In the genomic region with DNA sequence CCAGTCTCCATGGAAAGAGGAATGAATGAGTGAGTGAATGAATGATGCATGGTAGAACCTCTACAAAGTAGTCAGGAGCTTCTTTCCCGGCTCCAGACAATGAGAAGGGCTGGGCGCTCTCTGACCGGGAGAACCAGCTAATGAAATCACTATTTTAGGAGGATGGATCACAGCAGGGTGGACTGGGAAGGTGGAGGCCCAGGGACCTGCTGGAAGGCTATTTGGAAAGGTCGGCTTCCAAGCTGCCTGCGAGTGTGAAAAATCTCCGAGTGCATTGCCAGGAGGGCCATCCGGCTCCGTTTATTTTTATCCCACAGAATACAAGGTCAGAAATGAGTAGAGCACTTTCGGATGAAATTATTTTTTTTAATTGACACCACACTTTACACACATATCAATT, we compare ENCODE assay signal across 23 mouse cellular contexts.
DNase-seq lines count a peak whose midpoint lies in the region; ATAC-seq and TF ChIP-seq lines count a peak whose summit lies in the region.
"Had no signal": no experiment of that assay in that cellular context is flagged by ENCODE, and none has a peak within 500 bp of the region (broad histone marks: within the 10 kb centered on the region; RNA-seq: fewer than 3 reads in every experiment).

No protein-coding gene starts in this region.

- WGBS in heart, embryonic 11.5 days (ENCODE audit: insufficient replicate concordance) = 62% methylated on average over 9 of the region's 9 CpGs

- TF ChIP-seq CTCF in left cerebral cortex, adult 2 months (IDR thresholded peaks at IDR 0.05) = no peak

- no peak overlapping the region for H3K4me3 ChIP-seq in heart, embryonic 11.5 days (ENCODE audit: low read depth, low read length)
- no peak overlapping the region for H3K4me3 ChIP-seq in left cerebral cortex, adult 2 months
- H3K4me3 ChIP-seq: embryonic facial prominence, embryonic 10.5 days; forebrain, embryonic 15.5 days; heart, embryonic 15.5 days; hindbrain, embryonic 12.5 days; kidney, embryonic 15.5 days; liver, embryonic 13.5 days; midbrain, embryonic 12.5 days; neural tube, embryonic 15.5 days; stomach, embryonic 15.5 days had no signal

- H3K36me3 ChIP-seq in heart, embryonic 11.5 days (ENCODE audit: control insufficient read depth, insufficient read depth, low read length) = no peaks in the 10 kb centered on the region
- H3K36me3 ChIP-seq: embryonic facial prominence, embryonic 10.5 days; forebrain, embryonic 15.5 days; heart, embryonic 15.5 days; hindbrain, embryonic 12.5 days; kidney, embryonic 15.5 days; liver, embryonic 13.5 days; midbrain, embryonic 12.5 days; neural tube, embryonic 15.5 days; stomach, embryonic 15.5 days had no signal

- H3K27me3 ChIP-seq in heart, embryonic 11.5 days (ENCODE audit: control insufficient read depth, insufficient read depth, low read length) = peaks cover 2% of the 10 kb centered on the region; the same call in 1 of the 2 replicates
- H3K27me3 ChIP-seq: forebrain, embryonic 15.5 days; heart, embryonic 15.5 days; liver, embryonic 13.5 days; midbrain, embryonic 12.5 days; neural tube, embryonic 15.5 days; stomach, embryonic 15.5 days had no signal

- intact Hi-C loops in heart, postnatal 10 days (cut with DNase I) = no loop called here
- intact Hi-C loops in left cerebral cortex, adult 2 months (cut with DNase I) = no loop called here

- no peak overlapping the region for H3K4me2 ChIP-seq in heart, embryonic 11.5 days
- H3K4me2 ChIP-seq: forebrain, embryonic 15.5 days; heart, embryonic 15.5 days; hindbrain, embryonic 12.5 days; kidney, embryonic 15.5 days; liver, embryonic 13.5 days; midbrain, embryonic 12.5 days; neural tube, embryonic 15.5 days; stomach, embryonic 15.5 days had no signal

- H3K9me3 ChIP-seq in heart, embryonic 11.5 days (replicated peaks; ENCODE audit: control insufficient read depth, low read length) = no peaks in the 10 kb centered on the region
- H3K9me3 ChIP-seq: embryonic facial prominence, embryonic 10.5 days; forebrain, embryonic 15.5 days; heart, embryonic 15.5 days; kidney, embryonic 15.5 days; liver, embryonic 13.5 days; midbrain, embryonic 12.5 days; neural tube, embryonic 15.5 days; stomach, embryonic 15.5 days had no signal

- peak; percentile 87 for ATAC-seq in cerebellum, adult (ENCODE audit: insufficient number of reproducible peaks, low FRiP score, low TSS enrichment)
- no peak for ATAC-seq in heart, embryonic 11.5 days (replicated peaks; ENCODE audit: insufficient number of reproducible peaks, low FRiP score, low TSS enrichment)
- ATAC-seq: activated CD4-positive, CD25-positive, alpha-beta regulatory T cell, adult 4 months; forebrain, embryonic 15.5 days had no signal

- DNase-seq in cerebellum, postnatal 4 days (ENCODE audit: low spot score in 2 of 2) = no peak
- peak; percentile 34 to 35 for DNase-seq in heart, postnatal 10 days
- DNase-seq in cerebellum, adult 9-10 months = peak; percentile 85
- DNase-seq in left cerebral cortex, adult 2 months (ENCODE audit: extremely low spot score in 1 of 2, low spot score in 2 of 2) = no peak
- DNase-seq in frontal cortex, postnatal 14 days (ENCODE audit: low spot score in 2 of 2) = no peak
- DNase-seq: adrenal gland, postnatal 10 days; kidney, adult 11 months; kidney, postnatal 36 days; liver, embryonic 13.5 days; lung, adult 2 months; lung, postnatal 14 days; thymus, postnatal 25 days had no signal

- H3K9ac ChIP-seq in heart, embryonic 11.5 days (ENCODE audit: low read depth, low read length) = no peak overlapping the region
- H3K9ac ChIP-seq: forebrain, embryonic 15.5 days; heart, embryonic 15.5 days; hindbrain, embryonic 12.5 days; kidney, embryonic 15.5 days; liver, embryonic 13.5 days; midbrain, embryonic 12.5 days; neural tube, embryonic 15.5 days; stomach, embryonic 15.5 days had no signal

- H3K27ac ChIP-seq in heart, embryonic 11.5 days (ENCODE audit: low read depth, low read length) = no peak overlapping the region
- no peak overlapping the region for H3K27ac ChIP-seq in left cerebral cortex, adult 2 months
- H3K27ac ChIP-seq: embryonic facial prominence, embryonic 10.5 days; forebrain, embryonic 15.5 days; heart, embryonic 15.5 days; hindbrain, embryonic 12.5 days; kidney, embryonic 15.5 days; liver, embryonic 13.5 days; midbrain, embryonic 12.5 days; neural tube, embryonic 15.5 days; stomach, embryonic 15.5 days had no signal

- H3K4me1 ChIP-seq in heart, embryonic 11.5 days (ENCODE audit: control insufficient read depth, insufficient read depth, low read length) = no peaks in the 10 kb centered on the region; the same call in 1 of the 2 replicates
- H3K4me1 ChIP-seq: liver, embryonic 13.5 days; stomach, embryonic 15.5 days had no signal

Comparison
In these comparisons a context has a peak if more than half of its experiments do, and no peak if none do; other contexts are left out.
1. DNase-seq: peak in heart, postnatal 10 days (2 of 2) and cerebellum, adult 9-10 months (single experiment); none in cerebellum, postnatal 4 days (0 of 2), left cerebral cortex, adult 2 months (0 of 2) and frontal cortex, postnatal 14 days (0 of 2).